Mouse (Mus musculus): ENCODE measurements around the gene Abcc4.

DNA sequence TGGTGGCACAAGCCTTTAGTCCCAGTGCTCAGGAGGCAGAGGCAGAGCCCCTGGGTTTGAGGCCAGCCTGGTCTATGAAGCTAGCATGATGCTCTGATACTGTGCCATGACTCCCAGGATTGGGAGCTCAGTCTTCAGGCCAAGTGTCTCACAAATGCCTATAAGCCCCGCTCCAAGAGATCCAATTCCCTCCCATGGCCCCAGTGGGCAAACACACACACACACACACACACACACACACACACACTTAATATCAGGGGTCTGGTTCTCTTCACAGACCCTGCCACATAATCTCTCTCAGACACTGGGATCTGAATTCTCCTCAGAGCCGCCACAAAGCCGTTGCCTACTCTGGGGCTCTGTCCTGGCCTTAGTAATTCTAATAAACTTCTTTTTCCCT, 241.6 kb downstream of the Abcc4 start:
- TF ChIP-seq MAZ (IDR thresholded peaks at IDR 0.05; ENCODE audit: low read depth, low read length) = no peak
- TF ChIP-seq CTCF (conservative IDR thresholded peaks at IDR 0.05 in 1 of 2, IDR thresholded peaks at IDR 0.05 in 1 of 2; ENCODE audit: low read depth in 2 of 2, low read length in 2 of 2) = no peak
- no peak for TF ChIP-seq POLR2A (IDR thresholded peaks at IDR 0.05; ENCODE audit: low read depth, low read length)
- TF ChIP-seq EP300 (IDR thresholded peaks at IDR 0.05; ENCODE audit: low read length) = no peak
- no peak for TF ChIP-seq SIN3A (IDR thresholded peaks at IDR 0.05; ENCODE audit: low read length)
- TF ChIP-seq TBP (conservative IDR thresholded peaks at IDR 0.05; ENCODE audit: low read depth, low read length) = no peak
- TF ChIP-seq PAX5 (IDR thresholded peaks at IDR 0.05; ENCODE audit: low read length) = no peak
- TF ChIP-seq GABPA (IDR thresholded peaks at IDR 0.05; ENCODE audit: insufficient replicate concordance, low read depth, low read length) = no peak
- TF ChIP-seq MAFK (IDR thresholded peaks at IDR 0.05; ENCODE audit: insufficient replicate concordance, low read length) = no peak
- TF ChIP-seq RAD21 (IDR thresholded peaks at IDR 0.05; ENCODE audit: low read depth, low read length) = no peak
- TF ChIP-seq NRF1 (IDR thresholded peaks at IDR 0.05; ENCODE audit: low read depth, low read length) = no peak
- TF ChIP-seq ZNF384 (IDR thresholded peaks at IDR 0.05; ENCODE audit: low read depth, low read length) = no peak
- no peak for TF ChIP-seq CHD1 (IDR thresholded peaks at IDR 0.05; ENCODE audit: low read depth, low read length)
- TF ChIP-seq SMC3 (IDR thresholded peaks at IDR 0.05; ENCODE audit: low read depth, low read length) = no peak
